Mouse (Mus musculus) erythroblast, embryonic 14.5 days (primary cell): Measurements from ENCODE around the gene Micu1.

ENCODE experiments used
- GATA1 ChIP-seq: IDR thresholded peaks from 2 replicates; pipeline ENCODE4 v1.6.1; 2012; ENCODE audit warnings: low read length, inconsistent platforms, mixed read lengths
- TAL1 ChIP-seq: IDR thresholded peaks from 3 replicates; pipeline ENCODE4 v1.6.1; 2012; ENCODE audit warnings: low read length, inconsistent platforms, mixed read lengths

DNA sequence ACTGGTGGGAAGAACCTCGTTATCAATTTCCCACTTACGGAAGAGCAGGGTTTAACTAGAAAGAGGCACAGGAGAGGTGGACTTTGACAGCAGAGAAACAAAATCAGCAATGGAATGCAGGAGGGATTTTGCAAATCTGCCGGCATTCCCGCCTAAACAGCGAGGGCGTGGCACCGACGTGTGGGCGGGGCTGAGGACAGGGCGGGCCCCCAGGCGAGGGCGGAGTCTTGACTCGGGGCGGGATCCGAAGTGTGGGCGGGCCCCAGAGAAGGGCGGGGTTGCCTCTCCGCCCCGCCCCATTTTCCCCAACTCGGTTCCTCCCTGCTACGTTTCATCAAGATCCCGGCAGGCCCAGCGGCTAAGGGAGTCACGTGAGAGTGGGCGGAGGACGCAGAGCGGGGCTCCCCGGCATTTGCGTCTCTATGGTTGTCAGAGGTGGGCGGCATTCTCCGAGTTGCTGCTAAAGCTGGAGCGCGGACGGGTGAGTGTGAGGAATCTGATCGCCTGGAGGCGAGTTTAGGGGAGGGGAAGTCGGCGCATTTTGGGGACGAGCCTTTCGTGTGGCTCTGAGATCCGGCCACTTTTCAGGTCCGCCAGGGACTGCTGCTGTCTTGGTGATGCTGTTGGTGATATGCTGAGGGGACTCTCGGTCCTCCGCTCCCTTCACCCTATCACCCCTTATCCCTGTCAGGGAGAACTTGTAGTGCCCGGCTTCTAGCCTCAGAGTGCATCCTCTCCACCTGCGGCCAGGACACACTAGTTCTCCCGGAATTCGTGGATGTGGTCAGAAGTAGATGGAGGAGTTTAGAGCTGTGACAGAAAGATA is at the start of gene Micu1:
- TF ChIP-seq GATA1, result 0 out of 2 replicates have a peak, but pooled peaks have one; percentile 10
- no peak for TF ChIP-seq TAL1
